Mouse (Mus musculus): ENCODE data around the gene Ocel1. TPM values are rescaled to one million over a fixed set of nuclear protein-coding genes. Genes with fewer than 3 reads are reported as not detected.

Ocel1 gene
- total and polyA plus RNA-seq, 3 experiments, result 6.2 to 32.3 (median 18.0) TPM

GRCm38 (mm10) chr8:71422121-71422520, 51.0 kb downstream of the Ocel1 start:
- TF ChIP-seq GATA1 (IDR thresholded peaks at IDR 0.05; ENCODE audit: borderline replicate concordance, low read length) (no peak), CTCF (IDR thresholded peaks at IDR 0.05; ENCODE audit: low read depth, low read length) (no peak), GATA2 (IDR thresholded peaks at IDR 0.05; ENCODE audit: borderline replicate concordance, low read depth, low read length) (no peak), POLR2AphosphoS5 (IDR thresholded peaks at IDR 0.05; ENCODE audit: insufficient replicate concordance, low read depth, low read length) (no peak), TAL1 (conservative IDR thresholded peaks at IDR 0.05; ENCODE audit: low read depth, low read length) (no peak)
- no peak overlapping the region for H3K4me3 ChIP-seq (ENCODE audit: low read depth, low read length)
- no peak for ATAC-seq (ENCODE audit: extremely low read depth, insufficient number of reproducible peaks, low FRiP score, poor library complexity, severe bottlenecking)
- DNase-seq (ENCODE audit: low spot score), result no peak
- H3K4me1 ChIP-seq (ENCODE audit: insufficient read depth, low read depth, low read length), result no peaks in the 10 kb centered on the region
- H3K36me3 ChIP-seq (replicated peaks), result no peaks in the 10 kb centered on the region
- peaks cover 3% of the 10 kb centered on the region for H3K9me3 ChIP-seq (replicated peaks)
- peaks cover 12% of the 10 kb centered on the region for H3K27me3 ChIP-seq (ENCODE audit: insufficient read depth, low read length)

Other genes with a start within 250 kb of the Ocel1 start
Only the 20 nearest of the 22 such genes appear.
- gene Myo9b, start 98.6 kb upstream of the Ocel1 start, total RNA-seq (2014; fragmentation: Nextera tagmentation), result 40.0 and 44.7 TPM in 2 replicates
- 43.9 and 46.2 TPM in 2 replicates for gene Myo9b, start 98.6 kb upstream of the Ocel1 start, total RNA-seq (2017)
- gene Myo9b, start 98.6 kb upstream of the Ocel1 start, polyA plus RNA-seq (2012), result 58.6 TPM in 2 replicates
- gene Haus8, start 98.4 kb upstream of the Ocel1 start, total RNA-seq (2014; fragmentation: Nextera tagmentation), result 17.8 and 18.3 TPM in 2 replicates
- 50.2 and 51.1 TPM in 2 replicates for gene Haus8, start 98.4 kb upstream of the Ocel1 start, total RNA-seq (2017)
- 18.1 and 25.5 TPM in 2 replicates for gene Haus8, start 98.4 kb upstream of the Ocel1 start, polyA plus RNA-seq (2012)
- gene Use1, start 4.5 kb upstream of the Ocel1 start, total RNA-seq (2014; fragmentation: Nextera tagmentation), result 23.3 and 34.5 TPM in 2 replicates
- 70.8 and 81.0 TPM in 2 replicates for gene Use1, start 4.5 kb upstream of the Ocel1 start, total RNA-seq (2017)
- gene Use1, start 4.5 kb upstream of the Ocel1 start, polyA plus RNA-seq (2012), result 151 and 198 TPM in 2 replicates
- gene Nr2f6, start 10.7 kb downstream of the Ocel1 start, total RNA-seq (2014; fragmentation: Nextera tagmentation), result 6.4 and 8.6 TPM in 2 replicates
- gene Nr2f6, start 10.7 kb downstream of the Ocel1 start, total RNA-seq (2017), result 9.7 and 17.0 TPM in 2 replicates
- gene Nr2f6, start 10.7 kb downstream of the Ocel1 start, polyA plus RNA-seq (2012), result 36.0 and 47.8 TPM in 2 replicates
- not detected in 2 replicates for gene Ushbp1, start 24.5 kb downstream of the Ocel1 start, total RNA-seq (2014; fragmentation: Nextera tagmentation)
- gene Ushbp1, start 24.5 kb downstream of the Ocel1 start, total RNA-seq (2017), result 0.06 and 0.11 TPM in 2 replicates
- gene Ushbp1, start 24.5 kb downstream of the Ocel1 start, polyA plus RNA-seq (2012), result 0.08 and 0.09 TPM in 2 replicates
- gene Babam1, start 25.6 kb downstream of the Ocel1 start, total RNA-seq (2014; fragmentation: Nextera tagmentation), result 58.4 and 83.8 TPM in 2 replicates
- 90.3 and 92.1 TPM in 2 replicates for gene Babam1, start 25.6 kb downstream of the Ocel1 start, total RNA-seq (2017)
- gene Babam1, start 25.6 kb downstream of the Ocel1 start, polyA plus RNA-seq (2012), result 106 and 107 TPM in 2 replicates
- gene Ankle1, start 34.7 kb downstream of the Ocel1 start, total RNA-seq (2014; fragmentation: Nextera tagmentation), result 5.9 and 16.2 TPM in 2 replicates
- 9.8 and 12.1 TPM in 2 replicates for gene Ankle1, start 34.7 kb downstream of the Ocel1 start, total RNA-seq (2017)
- 13.7 and 15.1 TPM in 2 replicates for gene Ankle1, start 34.7 kb downstream of the Ocel1 start, polyA plus RNA-seq (2012)
- 2.6 and 3.9 TPM in 2 replicates for gene Abhd8, start 92.4 kb downstream of the Ocel1 start, total RNA-seq (2014; fragmentation: Nextera tagmentation)
- gene Abhd8, start 92.4 kb downstream of the Ocel1 start, total RNA-seq (2017), result 4.5 and 5.0 TPM in 2 replicates
- 17.0 and 20.9 TPM in 2 replicates for gene Abhd8, start 92.4 kb downstream of the Ocel1 start, polyA plus RNA-seq (2012)
- 42.0 and 65.5 TPM in 2 replicates for gene Mrpl34, start 93.7 kb downstream of the Ocel1 start, total RNA-seq (2014; fragmentation: Nextera tagmentation)
- 68.2 and 74.9 TPM in 2 replicates for gene Mrpl34, start 93.7 kb downstream of the Ocel1 start, total RNA-seq (2017)
- gene Mrpl34, start 93.7 kb downstream of the Ocel1 start, polyA plus RNA-seq (2012), result 149 and 161 TPM in 2 replicates
- 51.9 and 56.2 TPM in 2 replicates for gene Dda1, start 97.9 kb downstream of the Ocel1 start, total RNA-seq (2014; fragmentation: Nextera tagmentation)
- 16.2 and 19.6 TPM in 2 replicates for gene Dda1, start 97.9 kb downstream of the Ocel1 start, total RNA-seq (2017)
- 209 and 288 TPM in 2 replicates for gene Dda1, start 97.9 kb downstream of the Ocel1 start, polyA plus RNA-seq (2012)
- gene Ano8, start 114.7 kb downstream of the Ocel1 start, total RNA-seq (2014; fragmentation: Nextera tagmentation), result 0.97 and 1.1 TPM in 2 replicates
- 2.1 and 2.5 TPM in 2 replicates for gene Ano8, start 114.7 kb downstream of the Ocel1 start, total RNA-seq (2017)
- gene Ano8, start 114.7 kb downstream of the Ocel1 start, polyA plus RNA-seq (2012), result 1.4 and 1.5 TPM in 2 replicates
- gene Gtpbp3, start 116.8 kb downstream of the Ocel1 start, total RNA-seq (2014; fragmentation: Nextera tagmentation), result 5.8 and 6.4 TPM in 2 replicates
- gene Gtpbp3, start 116.8 kb downstream of the Ocel1 start, total RNA-seq (2017), result 14.6 and 18.2 TPM in 2 replicates
- gene Gtpbp3, start 116.8 kb downstream of the Ocel1 start, polyA plus RNA-seq (2012), result 26.1 and 33.3 TPM in 2 replicates
- gene Plvap, start 140.5 kb downstream of the Ocel1 start, total RNA-seq (2014; fragmentation: Nextera tagmentation), result not detected in 2 replicates
- gene Plvap, start 140.5 kb downstream of the Ocel1 start, total RNA-seq (2017), result 0.16 and 0.17 TPM in 2 replicates
- 0.88 and 0.90 TPM in 2 replicates for gene Plvap, start 140.5 kb downstream of the Ocel1 start, polyA plus RNA-seq (2012)
- not detected in 2 replicates for gene Ccdc194, start 154.4 kb downstream of the Ocel1 start, total RNA-seq (2014; fragmentation: Nextera tagmentation)
- gene Ccdc194, start 154.4 kb downstream of the Ocel1 start, total RNA-seq (2017), result 0.22 TPM in 1 of 2 replicates, not detected in the other
- not detected in 2 replicates for gene Ccdc194, start 154.4 kb downstream of the Ocel1 start, polyA plus RNA-seq (2012)
- gene Bst2, start 166.2 kb downstream of the Ocel1 start, total RNA-seq (2014; fragmentation: Nextera tagmentation), result 6.3 and 8.0 TPM in 2 replicates
- 6.4 and 7.6 TPM in 2 replicates for gene Bst2, start 166.2 kb downstream of the Ocel1 start, total RNA-seq (2017)
- gene Bst2, start 166.2 kb downstream of the Ocel1 start, polyA plus RNA-seq (2012), result 44.0 and 59.6 TPM in 2 replicates
- gene Mvb12a, start 171.6 kb downstream of the Ocel1 start, total RNA-seq (2014; fragmentation: Nextera tagmentation), result 40.4 and 41.4 TPM in 2 replicates
- gene Mvb12a, start 171.6 kb downstream of the Ocel1 start, total RNA-seq (2017), result 56.2 and 75.9 TPM in 2 replicates
- gene Mvb12a, start 171.6 kb downstream of the Ocel1 start, polyA plus RNA-seq (2012), result 132 and 166 TPM in 2 replicates
- gene Tmem221, start 187.6 kb downstream of the Ocel1 start, total RNA-seq (2014; fragmentation: Nextera tagmentation), result not detected in 2 replicates
- gene Tmem221, start 187.6 kb downstream of the Ocel1 start, total RNA-seq (2017), result not detected in 2 replicates
- not detected in 2 replicates for gene Tmem221, start 187.6 kb downstream of the Ocel1 start, polyA plus RNA-seq (2012)
- not detected in 2 replicates for gene Nxnl1, start 195.3 kb downstream of the Ocel1 start, total RNA-seq (2014; fragmentation: Nextera tagmentation)
- gene Nxnl1, start 195.3 kb downstream of the Ocel1 start, total RNA-seq (2017), result not detected in 2 replicates
- not detected in 2 replicates for gene Nxnl1, start 195.3 kb downstream of the Ocel1 start, polyA plus RNA-seq (2012)
- not detected in 2 replicates for gene Slc27a1, start 197.6 kb downstream of the Ocel1 start, total RNA-seq (2014; fragmentation: Nextera tagmentation)
- 0.12 and 0.33 TPM in 2 replicates for gene Slc27a1, start 197.6 kb downstream of the Ocel1 start, total RNA-seq (2017)
- gene Slc27a1, start 197.6 kb downstream of the Ocel1 start, polyA plus RNA-seq (2012), result not detected in 2 replicates
- 39.7 and 47.5 TPM in 2 replicates for gene Pgls, start 220.9 kb downstream of the Ocel1 start, total RNA-seq (2014; fragmentation: Nextera tagmentation)
- gene Pgls, start 220.9 kb downstream of the Ocel1 start, total RNA-seq (2017), result 87.2 and 140 TPM in 2 replicates
- 331 and 360 TPM in 2 replicates for gene Pgls, start 220.9 kb downstream of the Ocel1 start, polyA plus RNA-seq (2012)